Mouse (Mus musculus) embryonic facial prominence, embryonic 11.5 days (tissue): ENCODE results near the gene Ndufa7. TPM values are rescaled to one million over a fixed set of nuclear protein-coding genes. Genes with fewer than 3 reads are reported as not detected.

Source experiments
- ATAC-seq: fragments of 200-750 bp; cut with Nextera tagmentation; replicated peaks from 2 replicates; pipeline ENCODE4 v1.8.0; 2017; ENCODE audit warnings: low read depth; ENCODE audit not compliant: insufficient number of reproducible peaks, low FRiP score, low TSS enrichment
- DNase-seq: peaks from one replicate; pipeline ENCODE4 v3.0.0-alpha.2; 2015; ENCODE audit warnings: low spot score
- H3K27ac ChIP-seq: fragments of 300-500 bp; sonication (generic); replicated peaks from 2 replicates; pipeline ENCODE4 v1.5.1; 2014; ENCODE audit warnings: mild to moderate bottlenecking, low read depth, low read length, control low read depth
- H3K27me3 ChIP-seq: fragments of 300-500 bp; sonication (generic); 2 replicates; pipeline ENCODE4 v1.6.1; 2014; ENCODE audit warnings: mild to moderate bottlenecking, low read length, moderate library complexity, mixed read lengths; ENCODE audit not compliant: control insufficient read depth, insufficient read depth
- H3K36me3 ChIP-seq: fragments of 300-500 bp; sonication (generic); replicated peaks from 2 replicates; pipeline ENCODE4 v1.6.1; 2014; ENCODE audit warnings: low read depth, mild to moderate bottlenecking, low read length, moderate library complexity, mixed read lengths; ENCODE audit not compliant: control insufficient read depth, insufficient read depth
- H3K4me1 ChIP-seq: fragments of 300-500 bp; sonication (generic); 2 replicates; pipeline ENCODE4 v1.6.1; 2014; ENCODE audit warnings: low read length, mixed read lengths; ENCODE audit not compliant: control insufficient read depth, insufficient read depth
- H3K4me2 ChIP-seq: fragments of 300-500 bp; sonication (generic); 2 replicates; pipeline ENCODE4 v1.6.1; 2014; ENCODE audit warnings: low read depth, mild to moderate bottlenecking, control low read depth, low read length, moderate library complexity
- H3K4me3 ChIP-seq: fragments of 300-500 bp; sonication (generic); 2 replicates; pipeline ENCODE4 v1.5.1; 2014; ENCODE audit warnings: low read depth, low read length, control low read depth
- H3K9ac ChIP-seq: fragments of 300-500 bp; sonication (generic); replicated peaks from 2 replicates; pipeline ENCODE4 v1.6.1; 2014; ENCODE audit warnings: mild to moderate bottlenecking, control low read depth, low read length
- H3K9me3 ChIP-seq: fragments of 300-500 bp; sonication (generic); replicated peaks from 2 replicates; pipeline ENCODE4 v1.6.1; 2016; ENCODE audit warnings: mild to moderate bottlenecking, low read length, inconsistent platforms, mixed read lengths; ENCODE audit not compliant: control insufficient read depth
- WGBS: fragments of 180-500 bp; shearing (Covaris S2); extraction: QIAGEN DNeasy Blood & Tissue Kit; methylation state at CpG from one replicate; pipeline ENCODE4 v1.1.7; 2014; 5-methylcytosine and 5-hydroxymethylcytosine counted together
- polyA plus RNA-seq: library from polyadenylated mRNA; unstranded; fragments of >200 nt; fragmentation: Nextera tagmentation; extraction: Ambion mirVana; gene quantifications from 2 replicates; pipeline ENCODE4 v1.2.1, GENCODE M21; 2014

Gene Ndufa7
- polyA plus RNA-seq, 1 experiment from 2014 or later: 392 TPM

GRCm38 (mm10) chr17:33782067-33782466 lies 42.3 kb upstream of the Ndufa7 start:
- DNase-seq (no peak), ATAC-seq (no peak)
- peaks cover 14% of the 10 kb centered on the region for H3K4me1 ChIP-seq
- H3K9ac ChIP-seq: no peak overlapping the region
- H3K4me3 ChIP-seq: peak overlapping the region; percentile 44
- WGBS: 50% methylated on average over 4 of the region's 4 CpGs
- H3K36me3 ChIP-seq: peaks cover 3% of the 10 kb centered on the region
- H3K27me3 ChIP-seq: no peaks in the 10 kb centered on the region
- H3K9me3 ChIP-seq: no peaks in the 10 kb centered on the region
- H3K27ac ChIP-seq: no peak overlapping the region
- peak overlapping the region; percentile 80 for H3K4me2 ChIP-seq

- ATAC-seq: no peak
- no peaks in the 10 kb centered on the region for H3K9me3 ChIP-seq
- no peak overlapping the region for H3K4me2 ChIP-seq
- no peaks in the 10 kb centered on the region for H3K36me3 ChIP-seq
- no peaks in the 10 kb centered on the region for H3K27me3 ChIP-seq
- no peak overlapping the region; the same call in 1 of the 2 replicates for H3K9ac ChIP-seq
- H3K27ac ChIP-seq: no peak overlapping the region
- peak; percentile 40 for DNase-seq
- H3K4me3 ChIP-seq: no peak overlapping the region
- peaks cover 14% of the 10 kb centered on the region for H3K4me1 ChIP-seq
Observed at GRCm38 (mm10) chr17:33783408-33783807, 41.0 kb upstream of the Ndufa7 start.

GRCm38 (mm10) chr17:33784939-33785338 lies 39.4 kb upstream of the Ndufa7 start:
- no peak overlapping the region for H3K4me2 ChIP-seq
- H3K4me1 ChIP-seq: peaks cover 10% of the 10 kb centered on the region
- no peaks in the 10 kb centered on the region for H3K9me3 ChIP-seq
- no peaks in the 10 kb centered on the region for H3K36me3 ChIP-seq
- 87% methylated on average over 2 of the region's 2 CpGs for WGBS
- no peak overlapping the region for H3K27ac ChIP-seq
- H3K9ac ChIP-seq: no peak overlapping the region
- H3K27me3 ChIP-seq: no peaks in the 10 kb centered on the region
- no peak for DNase-seq
- no peak overlapping the region for H3K4me3 ChIP-seq
- no peak for ATAC-seq

GRCm38 (mm10) chr17:33786375-33786774 lies 38.0 kb upstream of the Ndufa7 start:
- DNase-seq (no peak), ATAC-seq (no peak)
- Histone ChIP-seq H3K27ac (no peak overlapping the region), H3K4me2 (no peak overlapping the region), H3K9me3 (no peaks in the 10 kb centered on the region), H3K36me3 (no peaks in the 10 kb centered on the region), H3K27me3 (no peaks in the 10 kb centered on the region), H3K4me3 (no peak overlapping the region), H3K9ac (no peak overlapping the region), H3K4me1 (peaks cover 5% of the 10 kb centered on the region; the same call in 1 of the 2 replicates)
- WGBS: 86% methylated on average over 18 of the region's 18 CpGs

- no peaks in the 10 kb centered on the region for H3K9me3 ChIP-seq
- H3K9ac ChIP-seq: no peak overlapping the region
- no peak for ATAC-seq
- no peaks in the 10 kb centered on the region for H3K36me3 ChIP-seq
- no peak overlapping the region for H3K4me3 ChIP-seq
- 61% methylated on average over 4 of the region's 4 CpGs for WGBS
- H3K4me1 ChIP-seq: no peaks in the 10 kb centered on the region
- H3K4me2 ChIP-seq: no peak overlapping the region
- no peak overlapping the region for H3K27ac ChIP-seq
- no peaks in the 10 kb centered on the region for H3K27me3 ChIP-seq
- DNase-seq: no peak
Observed at GRCm38 (mm10) chr17:33788732-33789131, 35.6 kb upstream of the Ndufa7 start.

GRCm38 (mm10) chr17:33798306-33798705 lies 26.1 kb upstream of the Ndufa7 start:
- Histone ChIP-seq H3K4me3 (no peak overlapping the region), H3K9ac (no peak overlapping the region), H3K27me3 (no peaks in the 10 kb centered on the region), H3K27ac (no peak overlapping the region), H3K36me3 (no peaks in the 10 kb centered on the region), H3K4me1 (no peaks in the 10 kb centered on the region), H3K4me2 (no peak overlapping the region), H3K9me3 (no peaks in the 10 kb centered on the region)
- ATAC-seq: no peak
- DNase-seq: no peak
- 57% methylated on average over 3 of the region's 3 CpGs for whole genome bisulfite sequencing

GRCm38 (mm10) chr17:33799277-33799676 lies 25.1 kb upstream of the Ndufa7 start:
- no peak overlapping the region for H3K4me3 ChIP-seq
- no peaks in the 10 kb centered on the region for H3K27me3 ChIP-seq
- H3K9me3 ChIP-seq: no peaks in the 10 kb centered on the region
- no peak overlapping the region for H3K9ac ChIP-seq
- no peaks in the 10 kb centered on the region for H3K4me1 ChIP-seq
- H3K36me3 ChIP-seq: no peaks in the 10 kb centered on the region
- DNase-seq (no peak), ATAC-seq (no peak)
- H3K27ac ChIP-seq: no peak overlapping the region
- no peak overlapping the region for H3K4me2 ChIP-seq
- 47% methylated on average over 1 of the region's 1 CpGs for WGBS

GRCm38 (mm10) chr17:33802221-33802620 lies 22.2 kb upstream of the Ndufa7 start:
- Histone ChIP-seq H3K36me3 (no peaks in the 10 kb centered on the region), H3K27ac (no peak overlapping the region), H3K4me1 (no peaks in the 10 kb centered on the region), H3K4me2 (no peak overlapping the region), H3K9ac (no peak overlapping the region), H3K27me3 (no peaks in the 10 kb centered on the region), H3K4me3 (no peak overlapping the region), H3K9me3 (no peaks in the 10 kb centered on the region)
- WGBS: 3% methylated on average over 2 of the region's 2 CpGs
- ATAC-seq: no peak
- DNase-seq: peak; percentile 69
